Mouse (Mus musculus) olfactory bulb, adult 2 months (tissue): ENCODE results near the gene Susd2. TPM values are rescaled to one million over a fixed set of nuclear protein-coding genes. Genes with fewer than 3 reads are reported as not detected.

Experiments
- H3K27ac ChIP-seq: fragments of 200-500 bp; 2 replicates; pipeline ENCODE4 v1.5.1; 2012; ENCODE audit warnings: low read depth, low read length; ENCODE audit not compliant: insufficient read depth
- H3K4me1 ChIP-seq: fragments of 200-500 bp; 2 replicates; pipeline ENCODE4 v1.6.1; 2012; ENCODE audit warnings: low read length; ENCODE audit not compliant: control insufficient read depth, insufficient read depth
- H3K4me3 ChIP-seq: fragments of 200-500 bp; 2 replicates; pipeline ENCODE4 v1.5.1; 2012; ENCODE audit warnings: mild to moderate bottlenecking, low read depth, low read length, moderate library complexity; ENCODE audit not compliant: insufficient read depth
- CTCF ChIP-seq: fragments of 200-500 bp; IDR thresholded peaks from 2 replicates; pipeline ENCODE4 v1.5.1; 2012; ENCODE audit warnings: low read depth, mild to moderate bottlenecking, low read length, moderate library complexity; ENCODE audit not compliant: insufficient read depth
- POLR2A ChIP-seq: fragments of 200-500 bp; IDR thresholded peaks from 2 replicates; pipeline ENCODE4 v1.6.1; 2012; ENCODE audit warnings: mild to moderate bottlenecking, low read depth, low read length, moderate library complexity; ENCODE audit not compliant: insufficient read depth
- WGBS: fragments of 180-500 bp; shearing (Covaris S2); methylation state at CpG from one replicate; pipeline ENCODE4 v1.1.7; 2018; 5-methylcytosine and 5-hydroxymethylcytosine counted together
- polyA plus RNA-seq: library from polyadenylated mRNA; stranded (reverse); fragments of >200 nt; gene quantifications from 2 replicates; pipeline ENCODE4 v1.2.4, GENCODE M21; 2012; ENCODE audit warnings: low replicate concordance; ENCODE audit not compliant: missing spikeins, insufficient read depth, insufficient read length

The Susd2 gene
- polyA plus RNA-seq, 1 experiment: not detected

DNA sequence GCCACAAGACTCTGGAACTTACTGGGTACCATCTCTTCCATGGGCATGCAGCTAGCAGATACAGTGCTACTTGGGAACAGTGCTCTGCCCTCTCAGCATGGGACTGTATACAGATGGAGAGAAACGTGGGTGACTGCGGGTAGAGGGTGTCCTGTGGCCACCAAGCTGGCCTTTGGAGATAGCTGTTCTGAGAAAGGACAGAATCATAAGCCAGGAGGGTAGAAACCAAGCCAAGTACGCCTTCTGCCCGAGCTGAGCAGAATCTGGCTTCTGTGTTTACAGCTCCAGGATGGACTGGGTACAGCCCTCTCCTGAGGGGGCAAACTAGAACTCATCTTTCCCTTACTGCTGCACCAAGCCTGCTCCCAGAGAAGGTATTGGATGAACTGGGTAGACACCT, 18.8 kb upstream of the Susd2 start:
- Histone ChIP-seq H3K4me1 (peaks cover 37% of the 10 kb centered on the region), H3K27ac (no peak overlapping the region), H3K4me3 (no peak overlapping the region)
- WGBS: 76% methylated on average over 4 of the region's 4 CpGs
- no peak for TF ChIP-seq CTCF
- TF ChIP-seq POLR2A: no peak

DNA sequence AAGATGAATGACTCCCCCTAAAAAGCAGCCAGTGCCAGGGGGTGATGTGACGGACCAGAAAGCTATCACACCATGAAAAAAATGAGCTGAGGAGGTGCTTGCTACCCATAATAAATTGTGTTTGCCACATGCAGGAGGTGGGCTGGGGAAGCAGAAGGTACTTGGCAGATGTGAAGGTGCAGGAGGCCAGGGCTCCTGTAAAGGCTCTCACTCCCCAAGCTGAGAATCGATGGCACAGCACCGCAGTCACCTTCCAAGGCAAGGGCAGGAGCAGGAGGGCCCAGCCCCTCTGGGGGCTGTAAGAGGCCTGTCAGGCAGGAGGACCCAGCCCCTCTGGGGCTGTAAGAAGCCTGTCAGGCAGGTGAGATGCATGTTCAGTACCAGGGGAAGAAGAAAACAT, 18.1 kb upstream of the Susd2 start:
- WGBS: 78% methylated on average over 3 of the region's 3 CpGs
- peaks cover 33% of the 10 kb centered on the region for H3K4me1 ChIP-seq
- H3K4me3 ChIP-seq: no peak overlapping the region
- no peak overlapping the region for H3K27ac ChIP-seq
- TF ChIP-seq CTCF (no peak), POLR2A (no peak)

DNA sequence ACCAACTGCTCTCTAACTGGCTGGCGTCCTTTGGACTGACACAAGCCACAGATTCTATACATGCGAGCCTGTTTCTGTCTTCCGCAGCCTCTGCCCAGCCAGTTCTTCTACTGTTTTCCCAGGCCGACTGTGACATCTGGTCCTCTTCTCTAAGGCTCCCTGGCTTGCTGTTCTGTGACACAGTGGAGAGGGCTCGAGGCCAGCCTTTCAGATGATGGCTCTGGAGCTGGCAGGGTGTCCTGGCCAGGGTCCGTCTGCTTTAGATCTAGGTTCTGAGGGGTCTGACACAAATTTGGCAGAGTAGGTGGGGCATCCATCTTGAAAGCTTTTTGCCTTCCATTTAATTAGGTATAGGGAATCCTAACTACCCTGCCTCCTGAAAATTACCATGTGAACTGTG, 17.6 kb upstream of the Susd2 start:
- Histone ChIP-seq H3K4me1 (peaks cover 28% of the 10 kb centered on the region), H3K27ac (no peak overlapping the region), H3K4me3 (no peak overlapping the region)
- TF ChIP-seq CTCF (no peak), POLR2A (no peak)
- WGBS: 77% methylated on average over 6 of the region's 6 CpGs

DNA sequence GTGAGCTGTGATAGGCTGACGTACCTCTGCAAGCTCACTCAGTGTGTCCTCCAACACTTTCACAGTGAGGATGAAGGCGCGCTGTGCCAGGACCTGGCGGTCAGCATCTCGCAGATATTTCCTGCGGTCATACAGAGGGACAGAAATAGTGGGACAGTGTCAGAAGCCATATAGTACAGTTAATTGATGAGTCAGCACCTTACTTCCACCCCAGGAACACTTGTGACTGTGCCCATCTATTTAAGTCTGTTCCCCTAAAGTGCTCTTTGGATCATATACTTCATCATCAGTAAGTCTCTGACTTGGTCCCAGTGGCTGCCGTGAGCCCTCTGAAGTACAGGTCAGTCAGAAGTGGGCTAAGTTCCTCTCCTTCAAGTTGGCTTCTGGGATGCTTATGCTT, 14.0 kb upstream of the Susd2 start:
- no peak overlapping the region for H3K4me3 ChIP-seq
- 96% methylated on average over 7 of the region's 7 CpGs for WGBS
- TF ChIP-seq POLR2A (no peak), CTCF (no peak)
- no peak overlapping the region for H3K27ac ChIP-seq
- H3K4me1 ChIP-seq: peaks cover 5% of the 10 kb centered on the region; the same call in 1 of the 2 replicates

DNA sequence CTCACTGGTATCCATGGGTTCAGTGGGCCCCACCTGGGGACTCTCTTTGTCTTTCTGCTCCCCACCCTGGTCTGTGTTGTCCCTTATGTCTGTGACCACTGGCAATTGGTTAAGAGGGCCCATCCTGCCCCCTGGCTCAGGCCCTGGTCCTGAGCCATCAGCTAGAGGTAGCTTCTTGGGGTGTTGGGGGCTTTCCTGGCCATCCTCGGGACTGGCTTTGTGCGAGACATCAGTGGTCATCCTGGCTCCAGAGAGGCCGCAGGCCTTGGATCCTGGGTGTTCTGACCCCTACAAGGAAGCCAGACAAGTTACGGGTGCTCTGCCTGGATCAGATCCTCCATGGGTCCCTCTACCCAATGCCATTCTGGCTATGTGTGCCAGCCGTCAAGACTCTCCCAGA, 13.4 kb upstream of the Susd2 start:
- TF ChIP-seq POLR2A (no peak), CTCF (no peak)
- Histone ChIP-seq H3K4me1 (no peaks in the 10 kb centered on the region; the same call in 1 of the 2 replicates), H3K4me3 (no peak overlapping the region), H3K27ac (no peak overlapping the region)
- whole genome bisulfite sequencing: 89% methylated on average over 5 of the region's 5 CpGs

DNA sequence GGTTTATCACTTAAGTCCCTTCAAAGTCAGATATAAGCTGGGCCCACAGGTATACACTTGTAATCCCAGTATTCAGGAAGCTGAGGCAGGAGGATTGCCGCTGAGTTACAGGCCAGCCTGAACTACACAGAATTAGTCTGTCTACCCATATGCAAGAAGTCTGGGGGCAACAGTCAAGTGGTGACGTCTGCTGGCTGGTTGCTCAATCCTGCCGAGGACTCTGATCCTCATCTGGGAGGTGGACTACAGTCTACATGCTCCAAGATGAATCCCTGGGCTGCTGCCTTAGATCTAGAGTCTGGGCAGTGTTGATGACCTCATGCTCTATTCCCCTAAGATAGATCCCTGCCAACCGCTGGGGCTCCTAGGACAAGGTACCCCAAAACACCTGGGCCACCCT, 10.2 kb upstream of the Susd2 start:
- H3K27ac ChIP-seq: no peak overlapping the region
- no peak overlapping the region for H3K4me3 ChIP-seq

DNA sequence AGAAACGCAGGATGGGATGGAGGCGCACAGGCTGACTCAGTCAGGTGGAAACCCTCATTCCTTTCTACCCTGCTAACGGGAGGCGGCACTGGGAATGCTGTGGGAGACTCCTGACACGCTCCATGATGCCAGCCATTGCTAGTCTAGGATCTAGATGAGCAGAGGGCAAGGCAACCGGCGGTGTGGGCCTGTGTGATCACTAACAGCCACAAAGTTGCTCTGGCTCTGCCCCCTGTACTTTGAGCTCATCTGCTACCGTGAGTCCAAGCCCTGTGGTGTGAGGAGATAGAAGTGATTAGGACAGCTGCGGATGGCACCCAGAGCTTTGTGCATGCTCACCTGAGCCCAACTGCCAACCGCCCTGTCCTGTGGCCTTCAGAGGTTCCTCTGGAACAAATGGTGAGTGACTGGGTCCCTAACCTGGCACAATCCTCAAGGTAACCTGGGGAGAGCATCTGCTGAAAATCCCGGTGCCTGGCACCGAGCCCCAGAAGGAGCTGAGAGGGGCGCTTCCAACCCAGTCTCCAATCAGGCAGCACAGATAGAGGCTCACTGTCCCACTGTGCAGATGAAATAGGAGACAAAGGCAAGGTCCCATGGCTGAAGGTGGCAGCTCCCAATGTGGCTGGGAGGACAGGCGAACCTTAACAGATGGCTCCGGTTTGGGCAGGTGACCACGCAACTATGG, 7.7 kb upstream of the Susd2 start:
- WGBS: 90% methylated on average over 16 of the region's 16 CpGs
- TF ChIP-seq CTCF (no peak), POLR2A (no peak)
- Histone ChIP-seq H3K27ac (no peak overlapping the region), H3K4me3 (no peak overlapping the region), H3K4me1 (peaks cover 23% of the 10 kb centered on the region)

More for the DNA sequence above, 10.2 kb upstream of the Susd2 start:
- TF ChIP-seq POLR2A (no peak), CTCF (no peak)
- WGBS: 95% methylated on average over 4 of the region's 4 CpGs
- peaks cover 10% of the 10 kb centered on the region for H3K4me1 ChIP-seq

DNA sequence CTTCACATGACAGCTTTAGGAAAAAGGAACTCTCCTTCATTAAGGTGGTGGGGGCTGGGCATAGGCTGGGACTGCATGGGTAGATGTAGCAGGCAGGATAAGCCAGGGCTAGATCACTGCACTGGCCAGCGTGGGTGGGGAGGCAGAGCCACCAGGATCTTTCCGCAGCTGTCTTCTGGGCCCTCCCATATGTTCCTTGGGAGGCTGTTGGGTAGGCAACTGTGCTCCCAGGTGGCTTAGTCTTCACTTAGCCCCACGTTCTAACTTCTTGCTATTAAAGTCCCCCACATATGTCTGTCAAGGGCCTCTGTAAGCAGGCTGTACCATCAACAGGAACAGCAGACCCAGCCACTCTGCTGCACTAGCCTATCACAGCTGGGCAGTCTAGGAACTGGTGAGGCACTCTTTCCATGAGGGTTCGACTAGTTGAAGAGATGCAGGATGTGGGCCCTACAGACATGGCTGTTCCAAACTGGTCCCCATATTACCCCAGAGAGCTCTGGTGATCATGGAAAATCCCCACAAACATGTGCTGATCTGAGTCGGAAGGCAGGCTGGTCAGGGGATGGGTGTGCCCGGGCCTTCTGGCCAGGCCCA, 6.6 kb upstream of the Susd2 start:
- H3K4me1 ChIP-seq: peaks cover 23% of the 10 kb centered on the region
- TF ChIP-seq CTCF: no peak
- no peak overlapping the region for H3K4me3 ChIP-seq
- WGBS: 74% methylated on average over 6 of the region's 6 CpGs
- H3K27ac ChIP-seq: peak overlapping the region; percentile 29; the same call in 1 of the 2 replicates

DNA sequence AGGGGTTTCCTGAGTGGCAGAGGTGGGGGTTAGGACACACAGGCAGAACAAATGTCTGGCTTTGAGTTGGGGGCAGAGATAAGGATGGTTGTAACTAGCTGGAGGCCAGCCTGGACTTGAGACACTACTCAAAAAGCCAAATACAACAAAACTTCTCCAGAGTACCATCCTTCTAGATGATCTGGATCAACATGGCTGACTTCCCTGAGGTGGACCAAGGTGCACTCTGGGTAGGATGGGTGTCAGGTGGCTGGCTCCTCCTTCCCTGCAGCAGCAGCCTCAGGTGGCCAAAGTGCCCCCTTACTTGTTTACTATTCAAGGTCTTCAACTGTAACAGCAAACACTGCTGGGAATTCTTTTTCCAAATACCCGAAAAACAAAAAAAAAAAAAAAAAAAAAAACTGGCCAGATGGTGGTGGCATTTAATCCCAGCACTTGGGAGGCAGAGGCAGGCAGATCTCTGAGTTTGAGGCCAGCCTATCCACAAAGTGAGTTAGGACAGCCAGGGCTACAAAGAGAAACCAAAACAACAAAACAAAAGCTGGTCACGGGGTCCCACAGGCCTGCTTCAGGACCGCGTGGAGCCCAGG, 5.7 kb upstream of the Susd2 start:
- TF ChIP-seq POLR2A: no peak
- TF ChIP-seq CTCF: no peak
- Histone ChIP-seq H3K27ac (no peak overlapping the region), H3K4me1 (peaks cover 23% of the 10 kb centered on the region), H3K4me3 (no peak overlapping the region)
- 92% methylated on average over 4 of the region's 4 CpGs for WGBS

DNA sequence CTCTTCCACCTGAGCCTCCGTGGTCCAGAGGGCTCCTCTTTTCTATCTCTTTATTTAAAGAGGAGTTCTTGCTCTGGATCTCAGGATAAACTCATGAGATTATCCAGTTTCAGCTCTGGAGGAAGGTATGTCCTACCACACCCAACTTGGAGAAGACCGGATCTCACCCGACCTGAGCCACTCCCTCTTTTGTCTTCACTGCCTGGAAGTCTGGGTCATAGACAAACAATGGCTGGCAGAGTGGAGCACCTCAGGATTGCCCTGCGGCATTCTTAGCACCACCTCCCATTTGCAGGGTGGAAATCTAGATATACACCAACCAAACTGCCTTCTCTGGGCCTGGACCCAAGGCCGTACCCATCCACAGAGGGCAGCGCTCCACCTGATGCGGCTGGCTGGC, 5.2 kb upstream of the Susd2 start:
- TF ChIP-seq POLR2A: no peak
- TF ChIP-seq CTCF: no peak
- 91% methylated on average over 7 of the region's 7 CpGs for WGBS
- H3K4me1 ChIP-seq: peaks cover 24% of the 10 kb centered on the region

More for the DNA sequence above, 5.2 kb upstream of the Susd2 start:
- no peak overlapping the region for H3K27ac ChIP-seq
- no peak overlapping the region for H3K4me3 ChIP-seq
